Comparison of ENCODE assay signal across 8 mouse cellular contexts in genomic region chr7:25848444-25848812, GRCm38 (mm10). TPM values are rescaled to one million over a fixed set of nuclear protein-coding genes. Genes with fewer than 3 reads are reported as not detected.
DNase-seq lines count a peak whose midpoint lies in the region; ATAC-seq and TF ChIP-seq lines count a peak whose summit lies in the region.

No protein-coding gene starts in this region.

- 17% methylated on average over 11 of the region's 11 CpGs for WGBS in cerebellum, adult 2 months
- 26% methylated on average over 11 of the region's 11 CpGs for WGBS in hindbrain, embryonic 10.5 days

- no peak overlapping the region for H3K27ac ChIP-seq in cerebellum, adult 2 months (ENCODE audit: insufficient read depth, low read length)
- H3K27ac ChIP-seq in hindbrain, embryonic 10.5 days: peak overlapping the region; percentile 79

- TF ChIP-seq CTCF in cerebellum, adult 2 months (IDR thresholded peaks at IDR 0.05; ENCODE audit: borderline replicate concordance, insufficient read depth, low read depth, low read length): no peak

- no peaks in the 10 kb centered on the region for H3K36me3 ChIP-seq in megakaryocyte, embryonic 14.5 days (replicated peaks; ENCODE audit: low read length)
- no peaks in the 10 kb centered on the region for H3K36me3 ChIP-seq in hindbrain, embryonic 10.5 days

- no peak for TF ChIP-seq POLR2A in cerebellum, adult 2 months (IDR thresholded peaks at IDR 0.05; ENCODE audit: borderline replicate concordance, insufficient read depth, low read length)

- ATAC-seq in megakaryocyte, adult 5-6 weeks (ENCODE audit: poor library complexity, severe bottlenecking): no peak

- peak overlapping the region; percentile 73 for H3K4me3 ChIP-seq in cerebellum, adult 2 months (replicated peaks; ENCODE audit: insufficient read depth, low read depth, low read length)
- peak overlapping the region; percentile 86 for H3K4me3 ChIP-seq in megakaryocyte, embryonic 14.5 days (replicated peaks)
- peak overlapping the region; percentile 51 for H3K4me3 ChIP-seq in hindbrain, embryonic 10.5 days

- peak in 1 of 2 experiments; percentile 11 for DNase-seq in cerebellum, adult 2 months
- DNase-seq in cerebellum, adult 9-10 months: no peak
- DNase-seq in hindbrain, embryonic 10.5 days (ENCODE audit: low spot score): no peak
- peak; percentile 27 for DNase-seq in mesoderm, embryonic 11.5 days (ENCODE audit: low read depth, low spot score)
- no peak for DNase-seq in c-Kit-positive CD71-positive TER-119-positive erythroid progenitor cells, embryonic 14.5 days (ENCODE audit: low spot score)
- DNase-seq in urinary bladder, adult 2 months (ENCODE audit: low spot score): no peak

- no peaks in the 10 kb centered on the region for H3K27me3 ChIP-seq in cerebellum, adult 2 months (ENCODE audit: control insufficient read depth, insufficient read depth, low read length)
- peaks cover 5% of the 10 kb centered on the region for H3K27me3 ChIP-seq in megakaryocyte, embryonic 14.5 days (replicated peaks)
- H3K27me3 ChIP-seq in hindbrain, embryonic 10.5 days (ENCODE audit: insufficient read depth, poor library complexity, severe bottlenecking): no peaks in the 10 kb centered on the region

- 0 out of 2 replicates have a peak, but pooled peaks cover 4% of the 10 kb centered on the region for H3K9me3 ChIP-seq in megakaryocyte, embryonic 14.5 days
- no peaks in the 10 kb centered on the region for H3K9me3 ChIP-seq in hindbrain, embryonic 10.5 days

- no peaks in the 10 kb centered on the region for H3K4me1 ChIP-seq in cerebellum, adult 2 months (ENCODE audit: control insufficient read depth, insufficient read depth, low read length)
- peaks cover 20% of the 10 kb centered on the region for H3K4me1 ChIP-seq in megakaryocyte, embryonic 14.5 days
- H3K4me1 ChIP-seq in hindbrain, embryonic 10.5 days (replicated peaks): no peaks in the 10 kb centered on the region

RNA-seq across cellular contexts. Expression of gene Cyp2s1, which starts 31.7 kb away (rescaled TPM):
- 7.6 and 10.1 TPM in 2 replicates for polyA plus RNA-seq in cerebellum, adult 2 months (2012; rRNA removed)
- not detected in 2 replicates for polyA plus RNA-seq in megakaryocyte, embryonic 14.5 days (2012; ENCODE audit: insufficient read depth, low replicate concordance)
- total RNA-seq in megakaryocyte, adult 5-6 weeks (2015): 0.21 TPM in 1 of 2 replicates, not detected in the other
- not detected in 2 replicates for total RNA-seq in megakaryocyte, adult 5-6 weeks (2017)
- 0.44 and 0.46 TPM in 2 replicates for polyA plus RNA-seq in hindbrain, embryonic 10.5 days (2016; fragmentation: Nextera tagmentation; extraction: Ambion mirVana)
- 28.4 and 30.1 TPM in 2 replicates for polyA plus RNA-seq in urinary bladder, adult 2 months (2012; rRNA removed)

RNA-seq across cellular contexts. Expression of gene Cyp2b10, which starts 49.0 kb away (rescaled TPM):
- not detected in 2 replicates for polyA plus RNA-seq in cerebellum, adult 2 months (2012; rRNA removed)
- 2.3 TPM in 1 of 2 replicates, not detected in the other for polyA plus RNA-seq in megakaryocyte, embryonic 14.5 days (2012; ENCODE audit: insufficient read depth, low replicate concordance)
- total RNA-seq in megakaryocyte, adult 5-6 weeks (2015): not detected in 2 replicates
- not detected in 2 replicates for total RNA-seq in megakaryocyte, adult 5-6 weeks (2017)
- not detected in 2 replicates for polyA plus RNA-seq in hindbrain, embryonic 10.5 days (2016; fragmentation: Nextera tagmentation; extraction: Ambion mirVana)
- polyA plus RNA-seq in urinary bladder, adult 2 months (2012; rRNA removed): 0.04 TPM in 1 of 2 replicates, not detected in the other

RNA-seq across cellular contexts. Expression of gene Axl, which starts 59.9 kb away (rescaled TPM):
- polyA plus RNA-seq in cerebellum, adult 2 months (2012; rRNA removed): 23.6 and 27.1 TPM in 2 replicates
- 7.4 and 18.0 TPM in 2 replicates for polyA plus RNA-seq in megakaryocyte, embryonic 14.5 days (2012; ENCODE audit: insufficient read depth, low replicate concordance)
- total RNA-seq in megakaryocyte, adult 5-6 weeks (2015): 7.7 and 8.0 TPM in 2 replicates
- 5.7 and 7.6 TPM in 2 replicates for total RNA-seq in megakaryocyte, adult 5-6 weeks (2017)
- 15.0 and 18.4 TPM in 2 replicates for polyA plus RNA-seq in hindbrain, embryonic 10.5 days (2016; fragmentation: Nextera tagmentation; extraction: Ambion mirVana)
- 92.8 and 117 TPM in 2 replicates for polyA plus RNA-seq in urinary bladder, adult 2 months (2012; rRNA removed)
